Mouse (Mus musculus) spleen, adult 2 months (tissue): ENCODE measurements around the gene Mmp9.

Experiments used
- CTCF ChIP-seq: fragments of 200-500 bp; IDR thresholded peaks from 2 replicates; pipeline ENCODE4 v1.5.1; 2011; ENCODE audit warnings: mild to moderate bottlenecking, inconsistent platforms; ENCODE audit not compliant: insufficient read depth, insufficient read length, insufficient replicate concordance; ENCODE audit errors: extremely low read depth
- POLR2A ChIP-seq: fragments of 200-500 bp; IDR thresholded peaks from 2 replicates; pipeline ENCODE4 v1.6.1; 2011; ENCODE audit warnings: low read depth, low read length, inconsistent platforms

DNA sequence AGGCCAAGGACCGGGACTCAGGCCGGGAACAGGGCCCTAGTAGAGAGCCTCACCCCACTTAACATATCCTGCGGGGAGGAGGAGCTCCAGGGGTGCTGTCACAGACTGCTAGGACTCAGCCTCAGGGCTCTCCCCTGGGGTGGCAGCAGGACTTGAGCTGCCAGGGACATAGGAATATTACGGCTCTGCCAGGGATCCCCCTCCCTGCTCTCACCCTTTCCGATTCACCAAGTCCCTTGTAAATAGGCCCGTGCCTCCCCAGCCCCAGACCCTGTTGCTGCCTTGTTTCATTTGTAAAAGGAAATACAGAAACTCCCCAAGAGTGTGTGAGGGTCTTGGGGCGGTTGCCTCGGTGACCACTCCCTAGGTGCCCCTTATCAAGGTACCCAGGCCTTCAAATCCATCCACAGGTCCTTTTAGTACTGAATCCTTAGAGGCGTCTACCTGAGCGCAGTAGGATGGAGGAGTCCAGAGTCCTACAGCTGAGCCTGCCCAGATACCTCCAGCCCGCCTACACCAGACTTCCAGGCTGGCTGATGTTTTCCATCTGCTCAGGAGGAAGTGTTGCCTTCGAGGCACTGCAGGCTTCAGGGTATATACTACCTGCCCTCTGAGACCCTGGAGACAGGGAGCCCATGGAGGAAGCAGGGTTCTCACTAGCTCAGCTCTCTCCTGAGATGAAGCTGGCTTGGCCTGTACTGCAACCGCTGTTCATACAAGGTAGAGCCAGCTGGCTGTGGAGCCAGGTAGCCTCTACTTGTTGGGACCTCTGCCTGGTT, 49.3 kb upstream of the Mmp9 start:
- no peak for TF ChIP-seq POLR2A
- TF ChIP-seq CTCF = no peak
